Mouse (Mus musculus) gastrocnemius, adult 8-10 months (tissue): ENCODE measurements around the gene Dock9. TPM values are rescaled to one million over a fixed set of nuclear protein-coding genes. Genes with fewer than 3 reads are reported as not detected.

ENCODE experiments used
- DNase-seq, 2 experiments: peaks; one replicate each; pipeline ENCODE4 v3.0.0; 2022; ENCODE audit warnings: low spot score in 2 of 2
- total RNA-seq, 4 experiments: library from RNA; stranded (reverse); gene quantifications; 2 replicates each; pipeline ENCODE4 v1.2.4; 2022

The Dock9 gene
- total RNA-seq, 4 experiments from 2014 or later: 11.6 to 16.7 (median 14.0) TPM

GRCm38 (mm10) chr14:121791935-121792334, 5.7 kb downstream of the Dock9 start:
- DNase-seq: no peak

- no peak for DNase-seq
These were observed 6.5 kb downstream of the Dock9 start for GRCm38 (mm10) chr14:121791112-121791511.

GRCm38 (mm10) chr14:121789273-121789672, 8.4 kb downstream of the Dock9 start:
- DNase-seq: no peak

GRCm38 (mm10) chr14:121788451-121788850, 9.2 kb downstream of the Dock9 start:
- DNase-seq: no peak

- no peak for DNase-seq
These were observed 10.2 kb downstream of the Dock9 start for GRCm38 (mm10) chr14:121787430-121787829.

GRCm38 (mm10) chr14:121786900-121787299, 10.7 kb downstream of the Dock9 start:
- no peak for DNase-seq

GRCm38 (mm10) chr14:121785394-121785793, 12.2 kb downstream of the Dock9 start:
- DNase-seq: no peak

- DNase-seq: no peak
These were observed 16.6 kb downstream of the Dock9 start for GRCm38 (mm10) chr14:121780942-121781531.

GRCm38 (mm10) chr14:121780144-121780913, 17.3 kb downstream of the Dock9 start:
- DNase-seq: no peak

GRCm38 (mm10) chr14:121779620-121780019, 18.0 kb downstream of the Dock9 start:
- no peak for DNase-seq

GRCm38 (mm10) chr14:121777279-121777831, 20.3 kb downstream of the Dock9 start:
- no peak for DNase-seq

GRCm38 (mm10) chr14:121776749-121777148, 20.9 kb downstream of the Dock9 start:
- DNase-seq: no peak

- no peak for DNase-seq
These were observed 35.6 kb downstream of the Dock9 start for GRCm38 (mm10) chr14:121762021-121762452.

GRCm38 (mm10) chr14:121760403-121760802, 37.2 kb downstream of the Dock9 start:
- no peak for DNase-seq

GRCm38 (mm10) chr14:121754110-121754509, 43.5 kb downstream of the Dock9 start:
- DNase-seq: peak; percentile 18 to 21

GRCm38 (mm10) chr14:121752686-121753426, 44.8 kb downstream of the Dock9 start:
- DNase-seq: peak in 1 of 2 experiments; percentile 21

GRCm38 (mm10) chr14:121749606-121750005, 48.0 kb downstream of the Dock9 start:
- no peak for DNase-seq

- no peak for DNase-seq
These were observed 48.6 kb downstream of the Dock9 start for GRCm38 (mm10) chr14:121749084-121749483.

GRCm38 (mm10) chr14:121747360-121747759, 50.3 kb downstream of the Dock9 start:
- no peak for DNase-seq

- no peak for DNase-seq
These were observed 53.7 kb downstream of the Dock9 start for GRCm38 (mm10) chr14:121743787-121744417.
